Mouse (Mus musculus) brown adipose tissue, adult 24 weeks (tissue): Measurements from ENCODE around the gene Hcfc2. TPM values are rescaled to one million over a fixed set of nuclear protein-coding genes. Genes with fewer than 3 reads are reported as not detected.

Source experiments
- H3K27ac ChIP-seq: fragments of 200-500 bp; replicated peaks from 2 replicates; pipeline ENCODE4 v1.5.1; 2012; ENCODE audit warnings: low read depth, mild to moderate bottlenecking, low read length
- H3K4me1 ChIP-seq: fragments of 200-500 bp; 2 replicates; pipeline ENCODE4 v1.6.1; 2012; ENCODE audit warnings: low read length, mixed read lengths; ENCODE audit not compliant: control insufficient read depth, insufficient read depth, insufficient read length
- H3K4me3 ChIP-seq: fragments of 200-500 bp; 2 replicates; pipeline ENCODE4 v1.5.1; 2012; ENCODE audit warnings: low read depth, mild to moderate bottlenecking, low read length, moderate library complexity; ENCODE audit not compliant: insufficient read depth
- polyA plus RNA-seq: library from polyadenylated mRNA; stranded (reverse); fragments of >200 nt; gene quantifications from 2 replicates; pipeline ENCODE4 v1.2.4, GENCODE M21; 2012; ENCODE audit not compliant: missing spikeins, insufficient read depth, insufficient read length

Hcfc2 gene
- polyA plus RNA-seq, 1 experiment, result 14.1 TPM

DNA sequence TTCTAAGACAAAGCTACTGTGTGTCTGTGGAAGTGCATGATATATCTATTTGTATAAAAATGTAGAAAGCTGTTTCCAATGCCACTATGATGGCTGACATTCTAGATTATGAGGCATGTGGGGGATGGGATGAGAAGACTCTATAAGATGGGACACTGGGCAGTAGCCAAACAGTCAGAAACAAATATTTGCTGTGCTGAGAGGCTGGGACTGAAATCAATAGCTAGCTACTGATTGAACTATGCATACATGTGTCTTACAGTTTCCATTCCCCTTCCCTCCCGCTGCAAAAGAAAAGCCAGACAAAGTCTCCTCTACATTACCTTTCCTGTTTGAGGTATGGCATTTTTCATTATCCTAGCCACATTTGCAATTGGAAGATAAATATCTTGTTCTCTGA lies 58.7 kb downstream of the Hcfc2 start:
- H3K27ac ChIP-seq, result no peak overlapping the region
- H3K4me3 ChIP-seq, result no peak overlapping the region
- H3K4me1 ChIP-seq, result no peaks in the 10 kb centered on the region

DNA sequence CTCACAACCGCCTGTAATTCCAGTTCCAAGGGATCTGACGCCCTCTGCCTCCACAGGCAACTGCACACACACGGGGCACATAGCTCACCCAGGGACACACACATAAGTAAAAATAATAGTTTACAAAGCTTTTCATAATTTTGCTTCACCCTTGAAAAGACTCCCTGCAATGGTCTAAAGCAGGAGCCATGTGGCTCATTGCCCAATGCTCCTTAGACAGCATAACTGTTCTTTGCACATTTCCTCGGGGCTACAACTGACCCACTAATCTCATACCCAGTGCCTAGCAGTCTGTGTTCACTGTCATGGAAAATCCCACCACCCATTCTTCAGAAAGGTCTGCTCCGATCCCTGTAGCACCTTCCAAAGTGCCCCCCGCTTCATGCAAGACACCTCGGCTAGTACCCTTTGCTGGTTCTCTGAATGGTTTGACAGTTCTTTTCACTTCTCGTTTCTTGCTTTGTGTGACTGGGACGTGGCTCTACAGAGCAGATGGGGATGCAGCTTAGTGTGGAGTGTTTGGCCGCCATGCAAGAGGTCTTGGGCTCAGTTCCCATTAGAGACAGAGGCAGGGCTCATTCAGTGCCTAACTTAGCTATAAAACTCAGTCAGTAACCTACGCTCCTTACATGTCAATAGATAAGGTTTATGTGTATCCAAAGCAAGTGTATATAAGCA lies 59.4 kb downstream of the Hcfc2 start:
- no peaks in the 10 kb centered on the region for H3K4me1 ChIP-seq
- H3K27ac ChIP-seq, result no peak overlapping the region
- no peak overlapping the region for H3K4me3 ChIP-seq

GRCm38 (mm10) chr10:82756466-82756865 lies 60.5 kb downstream of the Hcfc2 start:
- peaks cover 6% of the 10 kb centered on the region for H3K4me1 ChIP-seq
- H3K4me3 ChIP-seq, result no peak overlapping the region
- no peak overlapping the region for H3K27ac ChIP-seq

- Histone ChIP-seq H3K4me1 (peaks cover 10% of the 10 kb centered on the region), H3K4me3 (no peak overlapping the region), H3K27ac (no peak overlapping the region)
Observed at GRCm38 (mm10) chr10:82757341-82757740, 61.4 kb downstream of the Hcfc2 start.

GRCm38 (mm10) chr10:82758368-82758767 lies 62.4 kb downstream of the Hcfc2 start:
- Histone ChIP-seq H3K27ac (no peak overlapping the region), H3K4me1 (peaks cover 11% of the 10 kb centered on the region), H3K4me3 (no peak overlapping the region)

DNA sequence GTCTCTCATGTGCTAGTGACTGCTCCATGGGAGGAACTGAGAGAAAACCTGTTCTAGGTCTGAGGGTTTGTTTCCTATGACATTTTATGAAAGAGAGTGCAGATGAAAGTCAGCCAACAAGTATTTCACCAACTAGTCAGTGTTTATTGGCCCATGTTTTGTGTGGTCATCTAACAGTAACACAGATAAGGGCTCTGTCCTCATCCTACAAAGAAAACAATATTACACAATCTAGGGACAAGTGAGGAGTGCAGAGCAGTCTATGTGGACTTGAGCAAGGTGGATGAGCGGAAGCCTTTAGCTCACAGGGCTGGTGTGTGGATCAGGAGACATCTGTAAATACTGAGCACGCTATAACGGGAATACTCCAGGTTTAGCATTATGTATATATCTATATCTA lies 62.9 kb downstream of the Hcfc2 start:
- Histone ChIP-seq H3K4me3 (no peak overlapping the region), H3K4me1 (peaks cover 11% of the 10 kb centered on the region), H3K27ac (no peak overlapping the region)

- H3K4me1 ChIP-seq, result peaks cover 11% of the 10 kb centered on the region
- H3K4me3 ChIP-seq, result no peak overlapping the region
- H3K27ac ChIP-seq, result no peak overlapping the region
Observed at GRCm38 (mm10) chr10:82759706-82760105, 63.7 kb downstream of the Hcfc2 start.

DNA sequence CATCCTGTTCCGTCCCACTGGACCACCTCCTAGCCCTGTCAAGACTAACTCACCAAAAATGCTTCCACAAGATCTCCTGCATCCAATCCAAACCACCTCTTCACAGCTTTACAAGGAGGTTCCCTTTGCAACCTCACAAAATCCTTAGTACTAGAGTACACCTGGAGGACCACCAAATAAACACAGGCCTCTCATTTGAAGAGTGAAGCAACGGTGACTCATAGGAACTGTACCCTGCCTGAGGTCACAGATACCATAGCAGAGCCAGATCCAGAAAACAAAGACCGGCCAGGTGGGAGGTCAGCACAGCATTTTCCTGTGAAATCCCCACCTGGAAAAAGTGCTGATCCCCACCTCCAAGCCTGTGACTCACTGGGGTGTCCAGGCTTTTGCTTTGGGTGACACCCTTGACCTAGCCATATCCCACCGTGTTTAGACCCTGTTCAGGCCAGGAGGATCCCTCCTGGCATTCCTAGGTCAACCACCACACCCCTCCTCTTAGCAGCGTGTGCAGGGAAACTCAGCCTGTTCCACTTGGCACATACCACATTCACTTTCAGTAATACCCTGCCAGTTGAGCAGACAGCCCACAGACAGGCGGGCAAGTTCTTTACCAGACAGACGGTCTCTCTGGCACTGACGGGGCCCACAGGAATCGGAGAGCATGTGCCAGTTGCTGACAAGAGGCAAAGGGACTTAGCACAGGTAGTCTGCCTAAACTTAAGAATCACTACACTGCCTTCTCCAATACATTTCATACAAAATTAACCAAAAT lies 65.3 kb downstream of the Hcfc2 start:
- no peak overlapping the region for H3K4me3 ChIP-seq
- H3K4me1 ChIP-seq, result peaks cover 11% of the 10 kb centered on the region
- no peak overlapping the region for H3K27ac ChIP-seq

DNA sequence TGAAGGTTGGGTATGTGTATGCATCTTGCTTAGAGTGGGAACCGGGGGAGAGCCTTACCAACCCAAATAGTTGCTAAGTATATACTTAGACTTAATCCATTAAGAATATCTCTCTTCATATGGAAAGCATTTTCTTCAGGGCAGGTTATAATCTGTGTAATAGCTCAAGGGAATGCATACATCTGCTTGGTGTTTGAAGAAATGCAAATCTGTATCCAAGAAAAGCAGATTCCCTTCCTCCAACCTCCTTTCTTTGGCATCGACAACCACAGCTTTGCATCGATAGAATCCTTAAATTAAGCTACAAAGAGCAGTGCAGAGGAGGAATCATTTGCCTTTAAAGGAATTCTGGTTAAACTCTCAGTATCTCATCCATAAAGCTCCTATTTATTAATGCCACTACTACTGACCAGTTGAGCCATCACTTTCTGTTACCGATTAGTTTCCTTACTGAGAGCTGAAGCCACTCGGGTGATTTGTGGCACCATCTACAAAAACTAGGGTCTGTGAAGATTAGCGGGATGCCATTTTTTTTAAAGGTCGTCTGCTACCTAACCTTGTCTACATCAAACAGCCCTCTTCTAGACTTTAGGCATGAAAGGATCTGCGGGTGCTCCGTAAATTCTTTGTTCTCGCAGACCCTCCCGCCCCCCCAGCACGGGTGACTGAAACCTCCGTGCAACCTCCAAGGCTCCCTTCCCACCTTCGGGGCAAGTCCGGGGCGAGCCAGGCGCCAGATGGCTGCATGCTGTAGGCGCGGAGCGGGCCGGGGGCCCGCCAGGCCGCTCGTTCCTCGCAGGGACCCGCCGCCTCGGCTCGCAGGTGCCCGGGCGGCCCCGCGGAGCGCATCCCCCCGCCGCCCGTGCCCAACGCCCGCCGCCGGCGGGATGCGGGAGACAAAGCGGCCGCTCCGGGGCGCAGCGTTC lies 67.1 kb downstream of the Hcfc2 start:
- Histone ChIP-seq H3K4me3 (peak overlapping the region; percentile 70), H3K27ac (peak overlapping the region; percentile 20; the same call in 1 of the 2 replicates), H3K4me1 (peaks cover 11% of the 10 kb centered on the region)

GRCm38 (mm10) chr10:82763840-82764631 lies 68.1 kb downstream of the Hcfc2 start, which contains the start of gene Nfyb:
TSS of gene Nfyb (minus strand) at chr10:82764144.
- Histone ChIP-seq H3K4me1 (peaks cover 11% of the 10 kb centered on the region), H3K27ac (peak within 1 kb of the TSS; percentile 64), H3K4me3 (peak within 1 kb of the TSS; percentile 70)

GRCm38 (mm10) chr10:82768901-82769300 lies 72.9 kb downstream of the Hcfc2 start:
- H3K27ac ChIP-seq, result no peak overlapping the region
- H3K4me1 ChIP-seq, result no peaks in the 10 kb centered on the region
- no peak overlapping the region for H3K4me3 ChIP-seq

DNA sequence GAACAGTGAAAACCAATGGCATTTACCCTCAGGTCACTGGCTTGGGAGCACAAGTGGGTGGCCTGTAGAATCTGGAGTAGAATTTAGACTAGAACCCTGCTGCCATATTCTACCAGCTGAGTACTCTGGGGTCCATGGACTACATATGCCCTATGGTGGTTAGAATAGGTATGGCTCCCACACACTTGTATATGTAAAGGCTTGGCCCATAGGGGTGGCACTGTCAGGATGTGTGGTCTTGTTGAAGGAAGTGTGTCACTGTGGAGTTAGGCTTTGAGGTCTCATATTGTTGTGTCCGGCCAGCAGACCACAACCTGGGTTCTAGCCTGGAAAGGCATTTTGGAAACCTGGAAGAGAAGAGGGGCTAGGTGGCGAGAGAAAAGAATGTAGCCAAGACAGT lies 74.8 kb downstream of the Hcfc2 start:
- Histone ChIP-seq H3K4me3 (no peak overlapping the region), H3K27ac (no peak overlapping the region), H3K4me1 (no peaks in the 10 kb centered on the region)

DNA sequence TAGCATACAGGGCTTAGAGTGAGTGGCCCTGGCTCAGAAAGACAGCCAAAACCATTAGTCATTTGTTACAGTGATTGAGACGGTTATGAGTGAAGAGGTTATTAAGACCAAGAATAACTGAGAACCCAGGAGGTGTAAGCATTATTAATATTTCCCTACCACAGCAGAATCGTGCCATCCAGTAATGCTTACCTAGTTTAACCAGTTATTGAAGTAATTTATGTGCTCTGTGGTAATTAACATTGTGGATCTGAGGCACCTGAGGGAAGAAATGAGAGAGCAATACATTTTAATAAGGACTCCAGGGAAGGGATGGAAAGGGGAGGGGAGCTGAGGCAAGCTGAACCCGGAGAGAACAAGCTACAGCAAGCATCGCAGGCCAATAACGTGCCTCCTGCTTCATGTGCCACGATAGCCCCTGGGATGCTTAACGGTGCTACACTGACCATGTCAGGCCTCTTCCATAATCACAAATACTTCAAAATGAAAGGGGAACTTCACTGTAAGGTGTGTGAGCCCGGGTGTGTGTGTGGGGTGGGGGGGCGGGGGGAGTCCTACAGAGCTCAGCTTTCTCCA lies 75.7 kb downstream of the Hcfc2 start:
- Histone ChIP-seq H3K27ac (no peak overlapping the region), H3K4me1 (no peaks in the 10 kb centered on the region), H3K4me3 (no peak overlapping the region)

- Histone ChIP-seq H3K27ac (no peak overlapping the region), H3K4me3 (no peak overlapping the region), H3K4me1 (no peaks in the 10 kb centered on the region)
Observed at GRCm38 (mm10) chr10:82774841-82775240, 78.9 kb downstream of the Hcfc2 start.
